Mouse (Mus musculus): ENCODE data around the gene Esr1.

DNA sequence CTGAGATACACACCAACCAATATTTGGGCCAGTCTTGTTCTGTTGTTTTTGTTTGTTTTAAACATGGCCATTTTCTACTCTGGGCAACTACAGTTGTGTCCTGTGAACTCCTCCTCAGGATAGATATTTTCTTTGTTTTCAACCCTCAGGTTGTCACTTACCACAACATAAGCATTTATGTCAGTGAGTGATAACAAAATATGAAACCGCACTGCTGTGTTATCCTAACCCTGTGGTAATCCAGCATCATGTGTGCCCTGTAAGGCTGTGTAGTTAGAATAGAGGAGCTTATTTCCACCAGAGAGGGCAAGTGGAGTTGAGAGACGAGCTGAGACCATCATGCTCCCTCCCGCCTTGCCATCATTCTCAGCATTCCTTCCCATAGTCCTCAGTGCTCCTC, 385.2 kb downstream of the Esr1 start:
- TF ChIP-seq CTCF (IDR thresholded peaks at IDR 0.05; ENCODE audit: low read depth, low read length) (no peak), GATA1 (IDR thresholded peaks at IDR 0.05; ENCODE audit: borderline replicate concordance, low read length) (no peak), GATA2 (IDR thresholded peaks at IDR 0.05; ENCODE audit: borderline replicate concordance, low read depth, low read length) (no peak), TAL1 (conservative IDR thresholded peaks at IDR 0.05; ENCODE audit: low read depth, low read length) (no peak), POLR2AphosphoS5 (IDR thresholded peaks at IDR 0.05; ENCODE audit: insufficient replicate concordance, low read depth, low read length) (no peak)
